Mouse (Mus musculus) C2C12 (cell line): ENCODE results near the gene Jazf1. TPM values are rescaled to one million over a fixed set of nuclear protein-coding genes. Genes with fewer than 3 reads are reported as not detected.
A peak's percentile ranks its signal among the peaks of the same experiment; 100 is the strongest.

Source experiments
- H3K27me3 ChIP-seq: one replicate; pipeline ENCODE4 v1.6.1; 2011; ENCODE audit not compliant: control insufficient read depth, insufficient read depth, insufficient read length
- H3K36me3 ChIP-seq: one replicate; pipeline ENCODE4 v1.6.1; 2011; ENCODE audit not compliant: control insufficient read depth, insufficient read depth
- H3K4me3 ChIP-seq: one replicate; pipeline ENCODE4 v1.5.1; 2011; ENCODE audit warnings: mild to moderate bottlenecking, control low read depth; ENCODE audit not compliant: poor library complexity, insufficient read depth, severe bottlenecking
- H3K79me2 ChIP-seq: one replicate; pipeline ENCODE4 v1.6.1; 2011; ENCODE audit not compliant: control insufficient read depth, insufficient read depth
- H3K79me3 ChIP-seq: one replicate; pipeline ENCODE4 v1.6.1; 2011; ENCODE audit warnings: low read depth, control low read depth
- H3ac ChIP-seq: one replicate; pipeline ENCODE3; 2011; ENCODE audit warnings: low read depth; ENCODE audit not compliant: control insufficient read depth, insufficient read length
- CEBPB ChIP-seq: IDR thresholded peaks from one replicate; pipeline ENCODE4 v1.6.1; 2011; ENCODE audit warnings: low read depth, mild to moderate bottlenecking, control low read depth, moderate library complexity
- CTCF ChIP-seq: IDR thresholded peaks from one replicate; pipeline ENCODE4 v1.5.1; 2011; ENCODE audit not compliant: control insufficient read depth, insufficient read depth, insufficient read length
- FOSL1 ChIP-seq: IDR thresholded peaks from one replicate; pipeline ENCODE4 v1.8.0; 2011; ENCODE audit warnings: mild to moderate bottlenecking, low read length; ENCODE audit not compliant: poor library complexity, insufficient read depth, severe bottlenecking
- MAX ChIP-seq: IDR thresholded peaks from one replicate; pipeline ENCODE4 v1.6.1; 2011; ENCODE audit warnings: mild to moderate bottlenecking, control low read depth
- MYOD1 ChIP-seq: IDR thresholded peaks from one replicate; pipeline ENCODE4 v1.6.1; 2011; ENCODE audit warnings: low read depth; ENCODE audit not compliant: control insufficient read depth, insufficient read length
- MYOG ChIP-seq: IDR thresholded peaks from one replicate; pipeline ENCODE4 v1.6.1; 2011; ENCODE audit not compliant: control insufficient read depth, insufficient read length; ENCODE audit errors: extremely low read depth
- USF1 ChIP-seq: IDR thresholded peaks from one replicate; pipeline ENCODE4 v1.6.1; 2011; ENCODE audit warnings: low read depth, mild to moderate bottlenecking, control low read depth, moderate library complexity
- polyA plus RNA-seq: library from polyadenylated mRNA; unstranded; fragments of >200 nt; fragmentation: generic; extraction: Trizol; gene quantifications from one replicate; pipeline ENCODE4 v1.2.1, GENCODE M21; 2012; ENCODE audit warnings: missing spikeins

The Jazf1 gene
- polyA plus RNA-seq, 1 experiment, result not detected

DNA sequence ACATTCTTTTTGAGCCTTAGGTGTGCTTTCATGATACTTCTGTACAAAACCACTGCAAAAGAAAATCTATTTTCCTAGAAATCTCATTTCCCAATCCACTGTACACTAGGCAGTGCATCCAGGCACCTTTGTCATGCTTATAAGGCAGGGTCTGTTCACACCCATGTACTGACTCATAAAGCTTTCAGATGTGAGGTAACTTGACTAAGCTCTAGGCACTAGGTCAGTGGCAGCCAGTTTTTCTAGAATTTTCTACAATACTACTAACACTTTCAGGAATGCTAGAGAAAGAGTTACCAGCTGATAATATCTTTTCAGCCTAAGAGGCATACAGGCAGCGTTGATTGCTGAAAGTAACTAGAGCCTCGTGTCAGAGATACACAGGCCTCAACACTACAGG is 62.9 kb downstream of the Jazf1 start:
- no peak for TF ChIP-seq MAX
- TF ChIP-seq MYOD1, result no peak
- TF ChIP-seq CTCF, result no peak
- TF ChIP-seq FOSL1, result no peak
- TF ChIP-seq USF1, result no peak
- no peak for TF ChIP-seq CEBPB
- Histone ChIP-seq H3K4me3 (no peak overlapping the region), H3ac (no peak overlapping the region), H3K79me3 (no peaks in the 10 kb centered on the region), H3K27me3 (peaks cover 21% of the 10 kb centered on the region), H3K79me2 (no peaks in the 10 kb centered on the region), H3K36me3 (no peaks in the 10 kb centered on the region)

GRCm38 (mm10) chr6:52990816-52991215 is 77.6 kb downstream of the Jazf1 start:
- no peaks in the 10 kb centered on the region for H3K36me3 ChIP-seq
- no peak overlapping the region for H3ac ChIP-seq
- TF ChIP-seq USF1 (no peak), MAX (no peak), MYOD1 (no peak), MYOG (no peak), CEBPB (no peak), CTCF (no peak), FOSL1 (no peak)

DNA sequence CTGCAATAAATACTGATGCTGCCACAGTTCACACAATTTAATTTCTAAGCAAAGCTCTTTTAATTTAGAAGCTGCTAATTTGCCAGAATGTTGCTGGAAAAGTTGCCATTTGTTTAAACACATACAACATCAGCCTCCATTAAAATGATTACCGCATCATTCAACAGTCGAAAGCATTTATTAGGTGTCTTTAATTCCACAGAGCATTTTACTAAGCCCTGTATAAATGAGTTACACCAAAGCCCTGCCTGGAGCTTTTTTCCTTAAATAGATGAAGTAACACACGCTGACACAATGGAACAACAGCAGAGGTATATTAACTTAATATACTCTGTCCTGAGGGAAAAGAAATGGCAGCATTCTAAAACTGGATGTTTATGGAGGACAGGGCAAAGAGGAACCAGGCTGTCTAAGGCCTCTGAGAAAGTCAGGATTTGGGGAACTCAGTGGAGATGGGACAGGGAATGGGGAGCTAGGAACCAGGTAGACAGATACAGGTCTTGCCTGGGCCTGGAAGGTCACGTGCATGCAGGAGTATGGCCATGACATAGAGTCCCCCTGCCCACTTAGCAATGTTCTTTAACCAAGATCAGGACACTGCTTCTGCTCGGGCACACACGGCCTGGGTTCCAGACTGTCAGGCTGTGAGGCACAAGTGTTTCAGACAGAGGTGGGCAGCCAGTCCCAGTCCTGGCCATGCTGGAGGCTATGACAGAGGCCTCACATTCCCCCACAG is 80.4 kb downstream of the Jazf1 start:
- no peaks in the 10 kb centered on the region for H3K79me2 ChIP-seq
- H3K4me3 ChIP-seq, result no peak overlapping the region
- no peaks in the 10 kb centered on the region for H3K36me3 ChIP-seq
- peaks cover 48% of the 10 kb centered on the region for H3K27me3 ChIP-seq
- TF ChIP-seq MYOD1 (no peak), MYOG (no peak), USF1 (no peak), CTCF (no peak), FOSL1 (no peak), CEBPB (no peak), MAX (no peak)
- H3ac ChIP-seq, result no peak overlapping the region
- H3K79me3 ChIP-seq, result no peaks in the 10 kb centered on the region

More at GRCm38 (mm10) chr6:52990816-52991215, 77.6 kb downstream of the Jazf1 start:
- H3K79me2 ChIP-seq, result no peaks in the 10 kb centered on the region
- peaks cover 49% of the 10 kb centered on the region for H3K27me3 ChIP-seq
- H3K4me3 ChIP-seq, result no peak overlapping the region
- no peaks in the 10 kb centered on the region for H3K79me3 ChIP-seq

- TF ChIP-seq FOSL1 (no peak), CEBPB (peak; percentile 76)
- Histone ChIP-seq H3K36me3 (no peaks in the 10 kb centered on the region), H3ac (no peak overlapping the region), H3K4me3 (no peak overlapping the region), H3K79me3 (no peaks in the 10 kb centered on the region), H3K79me2 (no peaks in the 10 kb centered on the region), H3K27me3 (peaks cover 41% of the 10 kb centered on the region)
Observed at GRCm38 (mm10) chr6:52987391-52987790, 81.0 kb downstream of the Jazf1 start.

GRCm38 (mm10) chr6:52982175-52982574 is 86.3 kb downstream of the Jazf1 start:
- Histone ChIP-seq H3K27me3 (peaks cover 18% of the 10 kb centered on the region), H3K79me2 (no peaks in the 10 kb centered on the region), H3K4me3 (no peak overlapping the region), H3K79me3 (no peaks in the 10 kb centered on the region), H3K36me3 (no peaks in the 10 kb centered on the region), H3ac (no peak overlapping the region)
- TF ChIP-seq MYOG (no peak), CTCF (no peak), MAX (no peak), MYOD1 (no peak), USF1 (no peak), CEBPB (no peak), FOSL1 (no peak)

DNA sequence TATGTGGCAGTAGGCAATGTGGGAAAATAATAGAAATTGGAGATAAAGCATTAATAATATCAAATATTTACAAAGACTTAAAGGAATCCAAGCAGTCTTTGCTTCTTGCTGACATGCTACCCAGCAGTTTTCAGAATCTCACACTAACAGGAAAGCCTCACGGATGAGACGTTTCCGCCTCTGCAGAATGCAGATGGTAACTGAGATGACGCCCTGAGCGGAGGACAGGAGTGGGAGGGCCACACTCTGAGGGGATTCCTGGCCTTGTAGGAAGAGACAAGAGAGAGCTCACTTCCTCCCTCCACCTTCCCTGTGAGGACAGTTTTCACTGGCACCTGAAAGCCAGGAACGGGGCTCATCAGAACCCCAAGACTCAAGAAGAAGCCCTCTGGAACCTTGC is 88.9 kb downstream of the Jazf1 start:
- H3ac ChIP-seq, result no peak overlapping the region
- H3K79me2 ChIP-seq, result no peaks in the 10 kb centered on the region
- H3K4me3 ChIP-seq, result no peak overlapping the region
- no peaks in the 10 kb centered on the region for H3K36me3 ChIP-seq
- peaks cover 18% of the 10 kb centered on the region for H3K27me3 ChIP-seq
- TF ChIP-seq MAX (no peak), CTCF (no peak), FOSL1 (no peak), MYOD1 (no peak)
- H3K79me3 ChIP-seq, result no peaks in the 10 kb centered on the region
